Mouse (Mus musculus) limb, embryonic 10.5 days (tissue): ENCODE measurements around the gene Gm19935. TPM values are rescaled to one million over a fixed set of nuclear protein-coding genes. Genes with fewer than 3 reads are reported as not detected.
A peak's percentile ranks its signal among the peaks of the same experiment; 100 is the strongest.

Experiments used
- DNase-seq: peaks from one replicate; pipeline ENCODE4 v3.0.0-alpha.2; 2017; ENCODE audit warnings: low spot score
- H3K27ac ChIP-seq: fragments of 300-500 bp; sonication (generic); 2 replicates; pipeline ENCODE4 v1.5.1; 2016; ENCODE audit warnings: mild to moderate bottlenecking
- H3K27me3 ChIP-seq: fragments of 300-500 bp; sonication (generic); 2 replicates; pipeline ENCODE4 v1.6.1; 2016; ENCODE audit warnings: low read depth, mild to moderate bottlenecking; ENCODE audit not compliant: poor library complexity, severe bottlenecking
- H3K36me3 ChIP-seq: fragments of 300-500 bp; sonication (generic); 2 replicates; pipeline ENCODE4 v1.6.1; 2016; ENCODE audit warnings: mild to moderate bottlenecking, moderate library complexity
- H3K4me1 ChIP-seq: fragments of 300-500 bp; sonication (generic); 2 replicates; pipeline ENCODE4 v1.6.1; 2016
- H3K4me3 ChIP-seq: fragments of 300-500 bp; sonication (generic); 2 replicates; pipeline ENCODE4 v1.5.1; 2016; ENCODE audit warnings: mild to moderate bottlenecking, moderate library complexity
- H3K9me3 ChIP-seq: fragments of 300-500 bp; sonication (generic); replicated peaks from 2 replicates; pipeline ENCODE4 v1.6.1; 2016; ENCODE audit warnings: mild to moderate bottlenecking
- WGBS: fragments of 180-500 bp; shearing (Covaris S2); methylation state at CpG from one replicate; pipeline ENCODE4 v1.1.7; 2016; 5-methylcytosine and 5-hydroxymethylcytosine counted together
- polyA plus RNA-seq: library from polyadenylated mRNA; unstranded; fragments of >200 nt; fragmentation: Nextera tagmentation; extraction: Ambion mirVana; gene quantifications from 2 replicates; pipeline ENCODE4 v1.2.1, GENCODE M21; 2016

Gene Gm19935
- polyA plus RNA-seq, 1 experiment from 2014 or later = not detected

- Histone ChIP-seq H3K4me1 (peaks cover 39% of the 10 kb centered on the region), H3K27me3 (no peaks in the 10 kb centered on the region), H3K27ac (0 out of 2 replicates have a peak overlapping the region, but pooled peaks have one; percentile 46), H3K4me3 (no peak overlapping the region), H3K9me3 (no peaks in the 10 kb centered on the region), H3K36me3 (no peaks in the 10 kb centered on the region)
- DNase-seq = no peak
- WGBS = 81% methylated on average over 9 of the region's 9 CpGs
These were observed 8.3 kb upstream of the Gm19935 start for GRCm38 (mm10) chr8:90825459-90825871.

- Histone ChIP-seq H3K4me1 (peaks cover 13% of the 10 kb centered on the region; the same call in 1 of the 2 replicates), H3K9me3 (no peaks in the 10 kb centered on the region), H3K27me3 (no peaks in the 10 kb centered on the region), H3K27ac (no peak overlapping the region; the same call in 1 of the 2 replicates), H3K4me3 (no peak overlapping the region), H3K36me3 (no peaks in the 10 kb centered on the region)
- WGBS = 27% methylated on average over 11 of the region's 11 CpGs
- no peak for DNase-seq
These were observed 5.2 kb upstream of the Gm19935 start for GRCm38 (mm10) chr8:90822443-90822842.

DNA sequence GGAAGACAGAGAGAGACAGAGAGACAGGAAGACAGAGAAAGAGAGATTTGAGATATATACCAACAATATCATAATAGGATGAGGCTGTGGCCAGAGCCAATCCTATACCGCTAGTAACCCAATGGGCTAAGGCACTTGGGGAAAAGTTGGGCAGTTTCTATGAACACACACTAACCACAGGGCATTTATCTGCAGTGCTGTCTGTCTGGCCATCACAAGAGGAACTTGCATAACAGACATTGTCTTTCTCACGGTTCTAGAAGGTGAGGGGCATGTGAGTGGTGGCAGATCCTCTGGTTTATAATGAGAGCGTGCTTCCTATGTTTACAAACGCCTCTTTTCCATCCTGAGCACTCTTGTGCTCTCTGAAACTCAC is 3.1 kb upstream of the Gm19935 start:
- H3K4me3 ChIP-seq = no peak overlapping the region
- WGBS = 90% methylated on average over 4 of the region's 4 CpGs
- H3K27ac ChIP-seq = no peak overlapping the region
- H3K4me1 ChIP-seq = peaks cover 11% of the 10 kb centered on the region
- no peaks in the 10 kb centered on the region for H3K9me3 ChIP-seq
- no peak for DNase-seq
- no peaks in the 10 kb centered on the region for H3K27me3 ChIP-seq
- no peaks in the 10 kb centered on the region for H3K36me3 ChIP-seq

GRCm38 (mm10) chr8:90819561-90820320 is 2.5 kb upstream of the Gm19935 start:
- WGBS = 91% methylated on average over 9 of the region's 9 CpGs
- no peak for DNase-seq
- Histone ChIP-seq H3K36me3 (no peaks in the 10 kb centered on the region), H3K9me3 (no peaks in the 10 kb centered on the region), H3K4me3 (no peak overlapping the region), H3K27ac (no peak overlapping the region), H3K4me1 (peaks cover 10% of the 10 kb centered on the region), H3K27me3 (no peaks in the 10 kb centered on the region)

- Histone ChIP-seq H3K4me1 (no peaks in the 10 kb centered on the region; the same call in 1 of the 2 replicates), H3K36me3 (no peaks in the 10 kb centered on the region), H3K27ac (peak overlapping the region; percentile 10; the same call in 1 of the 2 replicates), H3K9me3 (no peaks in the 10 kb centered on the region), H3K4me3 (no peak overlapping the region), H3K27me3 (no peaks in the 10 kb centered on the region)
- DNase-seq = no peak
- WGBS = 89% methylated on average over 23 of the region's 23 CpGs
These were observed 921 bp downstream of the Gm19935 start for GRCm38 (mm10) chr8:90816061-90816882.

GRCm38 (mm10) chr8:90813602-90814320 is 3.4 kb downstream of the Gm19935 start:
- Histone ChIP-seq H3K4me1 (no peaks in the 10 kb centered on the region; the same call in 1 of the 2 replicates), H3K4me3 (no peak overlapping the region), H3K9me3 (no peaks in the 10 kb centered on the region), H3K36me3 (no peaks in the 10 kb centered on the region), H3K27ac (no peak overlapping the region), H3K27me3 (no peaks in the 10 kb centered on the region)
- WGBS = 91% methylated on average over 10 of the region's 10 CpGs
- DNase-seq = no peak

- no peaks in the 10 kb centered on the region for H3K27me3 ChIP-seq
- WGBS = 95% methylated on average over 5 of the region's 5 CpGs
- no peak overlapping the region for H3K4me3 ChIP-seq
- H3K27ac ChIP-seq = no peak overlapping the region
- peaks cover 11% of the 10 kb centered on the region for H3K4me1 ChIP-seq
- no peaks in the 10 kb centered on the region for H3K36me3 ChIP-seq
- no peaks in the 10 kb centered on the region for H3K9me3 ChIP-seq
- DNase-seq = no peak
These were observed 17.7 kb downstream of the Gm19935 start for GRCm38 (mm10) chr8:90799473-90799872.

- Histone ChIP-seq H3K36me3 (no peaks in the 10 kb centered on the region), H3K4me1 (peaks cover 11% of the 10 kb centered on the region), H3K4me3 (peak overlapping the region; percentile 27), H3K27me3 (no peaks in the 10 kb centered on the region), H3K9me3 (no peaks in the 10 kb centered on the region), H3K27ac (peak overlapping the region; percentile 48)
- WGBS = 11% methylated on average over 12 of the region's 12 CpGs
- peak; percentile 85 for DNase-seq
These were observed 22.0 kb downstream of the Gm19935 start for GRCm38 (mm10) chr8:90794990-90795861.

DNA sequence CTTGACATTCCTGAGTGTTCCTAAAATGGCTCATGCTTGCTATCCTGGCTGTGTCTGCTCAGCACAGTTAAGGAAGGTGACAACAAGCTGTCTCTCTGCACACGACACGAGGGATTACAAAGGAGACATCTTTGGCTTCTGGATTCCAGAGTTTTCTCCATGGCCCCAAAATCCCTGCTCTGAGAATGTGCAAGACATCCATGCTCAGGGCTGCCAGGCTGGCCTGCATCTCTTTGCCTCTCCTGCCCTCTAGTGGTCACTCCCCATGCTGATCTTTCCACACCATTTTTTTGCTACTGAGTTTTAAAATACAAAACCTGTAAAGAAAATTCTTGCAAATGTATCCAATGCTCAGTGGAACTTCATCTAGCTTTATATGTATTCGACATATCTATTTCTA is 23.5 kb downstream of the Gm19935 start:
- DNase-seq = peak; percentile 83
- Histone ChIP-seq H3K36me3 (no peaks in the 10 kb centered on the region), H3K27ac (no peak overlapping the region), H3K4me1 (peaks cover 14% of the 10 kb centered on the region), H3K9me3 (no peaks in the 10 kb centered on the region), H3K27me3 (no peaks in the 10 kb centered on the region), H3K4me3 (no peak overlapping the region)
- WGBS = 11% methylated on average over 3 of the region's 3 CpGs

GRCm38 (mm10) chr8:90791616-90792015 is 25.6 kb downstream of the Gm19935 start:
- H3K27me3 ChIP-seq = no peaks in the 10 kb centered on the region
- no peak for DNase-seq
- 85% methylated on average over 1 of the region's 1 CpGs for WGBS

GRCm38 (mm10) chr8:90769791-90770190 is 47.4 kb downstream of the Gm19935 start:
- WGBS = 87% methylated on average over 5 of the region's 5 CpGs
- no peak for DNase-seq
- no peak overlapping the region for H3K27ac ChIP-seq
- H3K9me3 ChIP-seq = no peaks in the 10 kb centered on the region
- H3K4me3 ChIP-seq = no peak overlapping the region
- no peaks in the 10 kb centered on the region for H3K36me3 ChIP-seq
- no peaks in the 10 kb centered on the region for H3K4me1 ChIP-seq
- no peaks in the 10 kb centered on the region for H3K27me3 ChIP-seq

More at GRCm38 (mm10) chr8:90791616-90792015, 25.6 kb downstream of the Gm19935 start:
- no peaks in the 10 kb centered on the region for H3K36me3 ChIP-seq
- no peaks in the 10 kb centered on the region for H3K9me3 ChIP-seq
- H3K4me3 ChIP-seq = no peak overlapping the region
- no peak overlapping the region for H3K27ac ChIP-seq
- H3K4me1 ChIP-seq = peaks cover 14% of the 10 kb centered on the region
